Mouse (Mus musculus) kidney, embryonic 14.5 days (tissue): ENCODE data around the gene Elavl4. TPM values are rescaled to one million over a fixed set of nuclear protein-coding genes. Genes with fewer than 3 reads are reported as not detected.

Experiments
- ATAC-seq: fragments of 200-750 bp; cut with Nextera tagmentation; 2 replicates; pipeline ENCODE4 v1.8.0; 2017; ENCODE audit warnings: moderate number of reproducible peaks, mild to moderate bottlenecking, moderate TSS enrichment, moderate library complexity; ENCODE audit not compliant: low FRiP score, low TSS enrichment
- H3K27ac ChIP-seq: fragments of 300-500 bp; sonication (generic); 2 replicates; pipeline ENCODE4 v1.5.1; 2014; ENCODE audit warnings: low read depth, mild to moderate bottlenecking, low read length, moderate library complexity, mixed read lengths
- H3K27me3 ChIP-seq: fragments of 300-500 bp; sonication (generic); 2 replicates; pipeline ENCODE4 v1.6.1; 2014; ENCODE audit warnings: mild to moderate bottlenecking, low read length; ENCODE audit not compliant: control insufficient read depth, insufficient read depth
- H3K36me3 ChIP-seq: fragments of 300-500 bp; sonication (generic); 2 replicates; pipeline ENCODE4 v1.6.1; 2014; ENCODE audit warnings: low read length, mixed read lengths; ENCODE audit not compliant: control insufficient read depth, insufficient read depth
- H3K4me1 ChIP-seq: fragments of 300-500 bp; sonication (generic); 2 replicates; pipeline ENCODE4 v1.6.1; 2014; ENCODE audit warnings: low read length, mixed read lengths; ENCODE audit not compliant: control insufficient read depth, insufficient read depth
- H3K4me2 ChIP-seq: fragments of 300-500 bp; sonication (generic); replicated peaks from 2 replicates; pipeline ENCODE4 v1.6.1; 2014; ENCODE audit warnings: low read depth, mild to moderate bottlenecking, low read length
- H3K4me3 ChIP-seq: fragments of 300-500 bp; sonication (generic); 2 replicates; pipeline ENCODE4 v1.5.1; 2014; ENCODE audit warnings: mild to moderate bottlenecking, low read length
- H3K9ac ChIP-seq: fragments of 300-500 bp; sonication (generic); 2 replicates; pipeline ENCODE4 v1.6.1; 2014; ENCODE audit warnings: low read depth, mild to moderate bottlenecking, low read length, moderate library complexity
- H3K9me3 ChIP-seq: fragments of 300-500 bp; sonication (generic); 2 replicates; pipeline ENCODE4 v1.6.1; 2016; ENCODE audit warnings: low read length; ENCODE audit not compliant: control insufficient read depth
- WGBS: fragments of 180-500 bp; shearing (Covaris S2); extraction: QIAGEN DNeasy Blood & Tissue Kit; methylation state at CpG from one replicate; pipeline ENCODE4 v1.1.7; 2014; 5-methylcytosine and 5-hydroxymethylcytosine counted together
- polyA plus RNA-seq: library from polyadenylated mRNA; unstranded; fragments of >200 nt; fragmentation: Nextera tagmentation; extraction: Ambion mirVana; gene quantifications from 2 replicates; pipeline ENCODE4 v1.2.1, GENCODE M21; 2014

Elavl4 gene
- polyA plus RNA-seq, 1 experiment from 2014 or later = 17.4 TPM

DNA sequence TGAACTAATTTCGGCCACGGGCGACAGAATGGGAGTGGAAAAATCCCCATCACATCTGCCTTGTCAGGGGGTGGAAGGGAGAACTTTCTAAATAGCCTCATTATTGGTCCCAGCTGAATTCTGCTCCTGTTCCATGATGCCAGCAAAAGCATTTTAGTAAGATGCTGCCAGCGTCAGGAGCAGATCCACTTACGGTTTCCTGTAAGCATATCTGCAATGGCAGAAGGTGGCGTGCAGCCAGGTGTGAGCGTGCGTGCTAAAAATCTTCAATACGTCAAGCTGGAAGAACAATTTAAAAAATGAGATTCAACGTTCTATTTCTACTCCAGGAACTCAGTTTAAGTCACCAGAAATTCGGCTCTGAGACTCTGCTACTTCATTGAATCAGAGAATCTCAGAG lies 45.1 kb downstream of the Elavl4 start:
- H3K9me3 ChIP-seq = no peaks in the 10 kb centered on the region
- H3K27ac ChIP-seq = no peak overlapping the region
- H3K4me3 ChIP-seq = no peak overlapping the region
- H3K4me1 ChIP-seq = no peaks in the 10 kb centered on the region
- no peak overlapping the region for H3K4me2 ChIP-seq
- H3K27me3 ChIP-seq = no peaks in the 10 kb centered on the region
- no peaks in the 10 kb centered on the region for H3K36me3 ChIP-seq
- no peak for ATAC-seq
- no peak overlapping the region for H3K9ac ChIP-seq
- 83% methylated on average over 11 of the region's 11 CpGs for WGBS

DNA sequence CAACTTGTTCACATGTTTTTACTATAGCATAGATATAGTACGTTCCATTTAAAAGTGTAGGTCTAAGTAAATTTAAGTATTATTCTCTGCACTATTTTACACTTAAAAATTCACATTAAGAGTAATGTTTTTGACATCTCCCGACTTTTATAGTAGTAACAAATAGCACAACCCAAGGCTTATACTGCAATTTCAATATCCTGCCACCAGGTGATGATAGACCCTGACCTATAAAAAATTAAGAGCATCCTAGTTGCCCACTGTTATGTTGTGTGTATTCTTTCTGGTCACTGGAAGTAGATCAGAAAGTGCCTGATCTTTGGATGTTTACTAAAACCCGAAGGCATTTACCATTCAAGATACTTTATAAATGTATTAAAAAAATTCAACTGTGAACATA lies 55.9 kb downstream of the Elavl4 start:
- H3K4me3 ChIP-seq = no peak overlapping the region
- H3K9me3 ChIP-seq = no peaks in the 10 kb centered on the region
- H3K27ac ChIP-seq = no peak overlapping the region
- H3K36me3 ChIP-seq = no peaks in the 10 kb centered on the region
- no peak overlapping the region for H3K9ac ChIP-seq
- no peaks in the 10 kb centered on the region for H3K27me3 ChIP-seq
- H3K4me1 ChIP-seq = no peaks in the 10 kb centered on the region
- WGBS = 83% methylated on average over 3 of the region's 3 CpGs
- no peak for ATAC-seq
- no peak overlapping the region for H3K4me2 ChIP-seq

DNA sequence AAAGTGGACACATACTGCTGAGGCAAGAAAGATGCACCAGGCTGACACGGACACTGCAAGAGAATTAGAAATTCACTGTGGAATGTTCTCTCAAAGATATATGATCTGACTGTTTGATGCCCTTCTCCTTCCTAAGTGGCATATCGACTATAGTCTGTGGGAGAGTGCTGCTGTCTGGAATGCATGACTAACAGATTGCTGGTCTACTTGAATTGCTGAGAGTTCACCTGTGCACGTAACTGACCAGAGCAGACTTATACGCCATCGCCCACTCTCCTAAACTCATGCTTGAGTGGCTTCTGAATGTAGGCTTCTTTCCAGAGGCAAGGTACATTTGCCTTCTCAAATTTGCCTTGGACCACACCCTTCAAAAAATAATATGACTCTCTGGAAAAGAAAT lies 58.5 kb downstream of the Elavl4 start:
- no peaks in the 10 kb centered on the region for H3K9me3 ChIP-seq
- no peaks in the 10 kb centered on the region for H3K27me3 ChIP-seq
- no peaks in the 10 kb centered on the region for H3K36me3 ChIP-seq
- no peak for ATAC-seq
- no peak overlapping the region for H3K27ac ChIP-seq
- H3K4me2 ChIP-seq = no peak overlapping the region
- H3K4me1 ChIP-seq = no peaks in the 10 kb centered on the region
- WGBS = 27% methylated on average over 5 of the region's 5 CpGs
- no peak overlapping the region for H3K4me3 ChIP-seq
- H3K9ac ChIP-seq = no peak overlapping the region

DNA sequence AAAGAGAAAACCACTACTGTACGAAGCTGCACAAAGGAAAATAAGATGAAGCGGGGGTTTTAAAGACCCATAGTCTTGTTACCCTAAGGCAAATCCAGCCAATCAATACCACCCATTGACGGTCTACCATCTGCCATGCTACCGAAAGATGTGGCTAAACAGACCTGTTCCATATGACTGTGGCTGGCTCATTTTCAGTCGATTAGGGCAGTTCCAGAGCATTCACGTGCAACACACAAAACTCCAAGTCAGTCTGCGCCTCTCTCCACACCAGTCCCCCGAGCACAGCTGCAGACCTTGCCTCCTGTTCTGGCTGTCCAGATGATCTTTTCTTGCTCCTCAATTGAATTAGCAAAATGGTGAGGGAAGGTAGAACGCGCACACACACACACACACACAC lies 59.2 kb downstream of the Elavl4 start:
- peak; percentile 52; the same call in 1 of the 2 replicates for ATAC-seq
- 75% methylated on average over 10 of the region's 10 CpGs for WGBS
- Histone ChIP-seq H3K4me3 (no peak overlapping the region), H3K9ac (no peak overlapping the region), H3K4me2 (no peak overlapping the region), H3K27me3 (no peaks in the 10 kb centered on the region), H3K27ac (no peak overlapping the region), H3K4me1 (0 out of 2 replicates have a peak, but pooled peaks cover 3% of the 10 kb centered on the region), H3K9me3 (no peaks in the 10 kb centered on the region), H3K36me3 (no peaks in the 10 kb centered on the region)

DNA sequence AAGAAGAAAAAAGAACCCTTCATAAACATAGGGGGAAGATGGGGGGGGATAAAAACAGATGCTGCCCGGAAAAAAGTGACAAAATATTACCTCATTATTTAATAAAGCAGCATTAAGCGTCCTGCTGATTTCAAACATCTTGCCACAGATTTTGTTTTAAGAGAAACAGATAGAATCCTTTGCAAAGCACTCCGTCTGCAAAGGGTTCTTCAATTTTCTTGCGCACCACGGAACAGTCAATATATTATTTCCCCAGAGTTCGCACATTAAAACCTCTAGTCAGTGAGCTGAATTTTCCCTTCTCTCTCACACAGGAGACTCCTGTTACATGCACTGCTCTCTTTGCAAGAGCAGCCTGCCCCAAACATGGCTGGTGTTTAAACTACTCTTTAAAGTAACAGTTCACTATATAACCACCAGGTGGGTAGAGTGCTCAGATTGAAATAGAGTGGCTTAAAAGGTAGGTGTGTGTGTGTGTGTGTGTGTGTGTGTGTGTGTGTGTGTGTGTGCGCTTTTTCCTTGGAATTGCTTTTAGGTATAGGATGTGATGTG lies 61.1 kb downstream of the Elavl4 start:
- Histone ChIP-seq H3K4me3 (no peak overlapping the region), H3K4me1 (peaks cover 4% of the 10 kb centered on the region; the same call in 1 of the 2 replicates), H3K4me2 (no peak overlapping the region), H3K27me3 (no peaks in the 10 kb centered on the region), H3K9ac (no peak overlapping the region), H3K36me3 (no peaks in the 10 kb centered on the region), H3K27ac (no peak overlapping the region), H3K9me3 (no peaks in the 10 kb centered on the region)
- 77% methylated on average over 7 of the region's 7 CpGs for WGBS
- ATAC-seq = no peak

DNA sequence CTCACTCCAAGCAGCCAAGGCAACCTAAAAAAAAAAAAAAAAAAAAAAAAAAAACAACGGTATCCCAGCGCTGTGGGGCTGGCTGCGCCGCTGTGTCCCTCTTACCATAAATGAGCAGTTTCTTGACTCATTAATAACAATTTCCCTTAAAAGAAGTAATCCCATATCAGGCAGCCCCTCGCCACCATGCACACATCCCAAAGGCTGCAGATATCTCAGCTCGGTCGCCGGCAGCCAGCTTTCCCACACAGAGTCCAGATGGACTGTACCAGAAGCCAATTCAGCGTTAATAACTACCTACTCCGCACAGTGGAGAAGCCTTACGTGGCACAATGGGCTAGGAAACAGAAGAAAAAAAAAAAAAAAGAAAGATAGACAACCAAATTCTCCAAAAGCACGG lies 61.7 kb downstream of the Elavl4 start:
- Histone ChIP-seq H3K9ac (no peak overlapping the region), H3K4me1 (peaks cover 4% of the 10 kb centered on the region; the same call in 1 of the 2 replicates), H3K27me3 (no peaks in the 10 kb centered on the region), H3K36me3 (no peaks in the 10 kb centered on the region), H3K4me3 (no peak overlapping the region), H3K4me2 (no peak overlapping the region), H3K27ac (no peak overlapping the region), H3K9me3 (no peaks in the 10 kb centered on the region)
- no peak for ATAC-seq
- 84% methylated on average over 12 of the region's 12 CpGs for WGBS

DNA sequence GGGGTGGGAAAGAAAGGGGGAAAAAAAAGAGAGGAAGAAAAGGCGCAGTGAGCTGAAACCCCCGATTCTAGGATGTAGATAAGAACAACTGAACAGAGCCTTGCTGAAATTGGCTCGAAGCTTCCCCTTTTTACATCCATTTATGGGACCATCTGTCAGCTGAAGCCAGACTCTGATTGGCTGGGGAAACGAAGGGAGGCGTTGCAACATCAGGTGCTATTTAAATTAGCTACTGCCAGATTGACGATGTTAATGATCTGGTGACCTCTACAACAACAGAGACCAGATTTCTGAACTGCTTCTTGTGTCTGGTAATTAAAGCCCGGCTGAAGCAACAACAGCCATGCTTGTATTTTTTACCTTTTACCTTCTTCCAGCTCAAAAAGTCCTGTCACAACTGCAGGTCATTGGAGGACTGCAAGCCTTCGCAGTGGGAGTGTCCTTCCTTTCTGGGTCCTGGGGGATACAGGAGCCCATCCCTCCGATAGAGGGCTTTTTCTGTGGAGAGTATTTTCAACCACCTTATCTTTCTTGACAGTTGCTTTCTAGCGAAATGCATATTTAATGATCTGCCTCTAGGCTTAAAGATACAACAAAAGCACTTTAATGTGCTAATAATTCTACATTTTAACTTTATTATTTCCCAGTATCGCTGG lies 64.2 kb downstream of the Elavl4 start:
- H3K9me3 ChIP-seq = no peaks in the 10 kb centered on the region
- H3K4me3 ChIP-seq = no peak overlapping the region
- no peaks in the 10 kb centered on the region for H3K27me3 ChIP-seq
- peaks cover 4% of the 10 kb centered on the region; the same call in 1 of the 2 replicates for H3K4me1 ChIP-seq
- ATAC-seq = peak; percentile 48; the same call in 1 of the 2 replicates
- peak overlapping the region; percentile 30 for H3K4me2 ChIP-seq
- H3K36me3 ChIP-seq = no peaks in the 10 kb centered on the region
- no peak overlapping the region for H3K9ac ChIP-seq
- WGBS = 18% methylated on average over 11 of the region's 11 CpGs
- no peak overlapping the region for H3K27ac ChIP-seq

DNA sequence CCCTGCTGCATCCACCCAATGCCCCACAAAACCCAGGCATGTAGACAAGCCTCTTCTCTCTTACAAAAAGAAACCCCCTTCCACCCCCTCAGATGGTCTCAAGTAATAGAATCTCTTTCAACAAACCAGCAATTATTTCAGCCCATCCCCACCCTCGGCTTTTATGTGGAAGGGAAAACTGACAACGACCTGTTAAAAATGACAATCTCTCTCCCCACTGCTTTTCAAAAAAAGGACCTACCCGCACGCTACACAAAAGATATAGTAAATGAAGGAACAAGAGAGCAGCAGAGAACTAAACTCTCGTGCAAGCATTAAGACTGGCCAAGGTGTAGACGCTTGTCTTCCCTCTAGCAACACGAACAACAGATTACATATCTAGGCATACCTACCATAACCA lies 64.9 kb downstream of the Elavl4 start:
- H3K27ac ChIP-seq = no peak overlapping the region; the same call in 1 of the 2 replicates
- H3K4me1 ChIP-seq = peaks cover 4% of the 10 kb centered on the region; the same call in 1 of the 2 replicates
- peak overlapping the region; percentile 31 for H3K4me2 ChIP-seq
- H3K27me3 ChIP-seq = no peaks in the 10 kb centered on the region
- no peaks in the 10 kb centered on the region for H3K9me3 ChIP-seq
- ATAC-seq = no peak
- H3K36me3 ChIP-seq = no peaks in the 10 kb centered on the region
- H3K4me3 ChIP-seq = peak overlapping the region; percentile 28
- no peak overlapping the region for H3K9ac ChIP-seq
- 30% methylated on average over 7 of the region's 7 CpGs for WGBS

DNA sequence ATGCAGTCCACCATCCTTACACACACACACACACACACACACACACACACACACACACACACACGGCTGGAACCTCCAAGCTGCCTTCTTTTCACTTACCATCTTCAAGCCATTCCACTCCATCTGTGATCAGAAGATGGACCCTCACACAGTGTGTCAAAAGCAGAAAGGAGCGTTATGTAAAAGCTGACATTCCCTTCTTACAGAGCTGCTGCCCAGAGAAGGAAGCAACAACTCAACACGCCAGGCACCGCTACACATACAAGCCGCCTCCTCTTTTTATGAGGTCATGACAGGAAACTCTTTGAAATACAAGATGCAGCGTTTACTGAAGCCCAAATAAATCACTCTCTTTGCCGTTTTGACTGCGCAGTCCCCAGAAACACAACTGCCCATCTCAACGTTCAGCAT lies 65.3 kb downstream of the Elavl4 start:
- ATAC-seq = peak; percentile 73
- H3K9ac ChIP-seq = no peak overlapping the region; the same call in 1 of the 2 replicates

More for the DNA sequence above, 65.3 kb downstream of the Elavl4 start:
- Histone ChIP-seq H3K4me3 (peak overlapping the region; percentile 28), H3K27ac (no peak overlapping the region; the same call in 1 of the 2 replicates), H3K36me3 (no peaks in the 10 kb centered on the region), H3K9me3 (no peaks in the 10 kb centered on the region), H3K4me1 (peaks cover 4% of the 10 kb centered on the region; the same call in 1 of the 2 replicates), H3K27me3 (no peaks in the 10 kb centered on the region), H3K4me2 (peak overlapping the region; percentile 31)
- WGBS = 3% methylated on average over 9 of the region's 9 CpGs
